Mouse (Mus musculus): ENCODE measurements around the gene Gm28048. TPM values are rescaled to one million over a fixed set of nuclear protein-coding genes. Genes with fewer than 3 reads are reported as not detected.
A peak's percentile ranks its signal among the peaks of the same experiment; 100 is the strongest.

The Gm28048 gene
- total RNA-seq, 2 experiments from 2014 or later, result 1.8 to 2.1 TPM

- intact Hi-C loops (cut with DNase I), result loop anchor here (10.0 kb wide), 1 partner anchor 512 kb away; the partner anchor contains the start of gene Ahsa2
Measured at GRCm38 (mm10) chr11:22982846-22983245, 956 bp upstream of the Gm28048 start.

GRCm38 (mm10) chr11:22981543-22981950, 343 bp downstream of the Gm28048 start:
- intact Hi-C loops (cut with DNase I), result loop anchor here (10.0 kb wide), 1 partner anchor 513 kb away; the partner anchor contains the start of gene Ahsa2
- Histone ChIP-seq H3K4me3 (peak overlapping the region; percentile 96), H3K27ac (peak overlapping the region; percentile 95)
- TF ChIP-seq CTCF (IDR thresholded peaks at IDR 0.05), result no peak
- DNase-seq, result no peak

More at GRCm38 (mm10) chr11:22982846-22983245, 956 bp upstream of the Gm28048 start:
- Histone ChIP-seq H3K4me3 (peak overlapping the region; percentile 96), H3K27ac (peak overlapping the region; percentile 95)
- DNase-seq, result no peak
- no peak for TF ChIP-seq CTCF (IDR thresholded peaks at IDR 0.05)

- no peak for DNase-seq
- peak overlapping the region; percentile 95 for H3K27ac ChIP-seq
- no peak for TF ChIP-seq CTCF (IDR thresholded peaks at IDR 0.05)
- intact Hi-C loops (cut with DNase I), result loop anchor here (10.0 kb wide), 1 partner anchor 514 kb away; the partner anchor contains the start of gene Ahsa2
- H3K4me3 ChIP-seq, result peak overlapping the region; percentile 96
Measured at GRCm38 (mm10) chr11:22981041-22981440, 849 bp downstream of the Gm28048 start.

GRCm38 (mm10) chr11:22979221-22979620, 2.7 kb downstream of the Gm28048 start:
- intact Hi-C loops (cut with DNase I), result loop anchor here (10.0 kb wide), 1 partner anchor 694 kb away; no protein-coding TSS in a partner anchor
- no peak for TF ChIP-seq CTCF (IDR thresholded peaks at IDR 0.05)

GRCm38 (mm10) chr11:22978711-22979110, 3.2 kb downstream of the Gm28048 start:
- no peak for TF ChIP-seq CTCF (IDR thresholded peaks at IDR 0.05)
- no peak overlapping the region for H3K27ac ChIP-seq
- H3K4me3 ChIP-seq, result no peak overlapping the region
- intact Hi-C loops (cut with DNase I), result loop anchor here (10.0 kb wide), 1 partner anchor 694 kb away; no protein-coding TSS in a partner anchor
- DNase-seq, result no peak

More at GRCm38 (mm10) chr11:22979221-22979620, 2.7 kb downstream of the Gm28048 start:
- H3K4me3 ChIP-seq, result no peak overlapping the region
- H3K27ac ChIP-seq, result no peak overlapping the region
- DNase-seq, result no peak

- Histone ChIP-seq H3K4me3 (no peak overlapping the region), H3K27ac (no peak overlapping the region)
- DNase-seq, result no peak
- intact Hi-C loops (cut with DNase I), result loop anchor here (10.0 kb wide), 1 partner anchor 693 kb away; no protein-coding TSS in a partner anchor
- no peak for TF ChIP-seq CTCF (IDR thresholded peaks at IDR 0.05)
Measured at GRCm38 (mm10) chr11:22978215-22978614, 3.7 kb downstream of the Gm28048 start.

- Histone ChIP-seq H3K4me3 (peak overlapping the region; percentile 82), H3K27ac (peak overlapping the region; percentile 93)
- no peak for DNase-seq
- intact Hi-C loops (cut with DNase I), result loop anchor here (10.0 kb wide), 1 partner anchor 689 kb away; no protein-coding TSS in a partner anchor
- no peak for TF ChIP-seq CTCF (IDR thresholded peaks at IDR 0.05)
Measured at GRCm38 (mm10) chr11:22973599-22973998, 8.3 kb downstream of the Gm28048 start.

GRCm38 (mm10) chr11:22972746-22973526, 9.0 kb downstream of the Gm28048 start:
- H3K27ac ChIP-seq, result peak overlapping the region; percentile 93
- intact Hi-C loops (cut with DNase I), result loop anchor here (10.0 kb wide), 1 partner anchor 688 kb away; no protein-coding TSS in a partner anchor
- TF ChIP-seq CTCF (IDR thresholded peaks at IDR 0.05), result no peak

GRCm38 (mm10) chr11:22971835-22972709, 9.8 kb downstream of the Gm28048 start, which contains the start of gene Zrsr1:
Gene Zrsr1 (plus strand): TSS chr11:22972005.
- intact Hi-C loops (cut with DNase I), result loop anchor here (10.0 kb wide), 1 partner anchor 687 kb away; no protein-coding TSS in a partner anchor

More at GRCm38 (mm10) chr11:22972746-22973526, 9.0 kb downstream of the Gm28048 start:
- DNase-seq, result peak; percentile 86
- peak overlapping the region; percentile 82 for H3K4me3 ChIP-seq

GRCm38 (mm10) chr11:22970546-22970945, 11.3 kb downstream of the Gm28048 start:
- H3K4me3 ChIP-seq, result no peak overlapping the region
- no peak overlapping the region for H3K27ac ChIP-seq
- TF ChIP-seq CTCF (IDR thresholded peaks at IDR 0.05), result no peak
- intact Hi-C loops (cut with DNase I), result loop anchor here (10.0 kb wide), 1 partner anchor 686 kb away; no protein-coding TSS in a partner anchor
- DNase-seq, result no peak

More at GRCm38 (mm10) chr11:22971835-22972709, 9.8 kb downstream of the Gm28048 start, which contains the start of gene Zrsr1:
- DNase-seq, result peak; percentile 74
- Histone ChIP-seq H3K27ac (peak within 1 kb of the TSS; percentile 93), H3K4me3 (peak within 1 kb of the TSS; percentile 82)
- TF ChIP-seq CTCF (IDR thresholded peaks at IDR 0.05), result no peak

- DNase-seq, result no peak
- Histone ChIP-seq H3K27ac (no peak overlapping the region), H3K4me3 (no peak overlapping the region)
- intact Hi-C loops (cut with DNase I), result loop anchor here (10.0 kb wide), 1 partner anchor 255 kb away; no protein-coding TSS in a partner anchor
- peak; percentile 66 for TF ChIP-seq CTCF (IDR thresholded peaks at IDR 0.05)
Measured at GRCm38 (mm10) chr11:22969486-22969885, 12.4 kb downstream of the Gm28048 start.

- H3K4me3 ChIP-seq, result no peak overlapping the region
- no peak overlapping the region for H3K27ac ChIP-seq
- intact Hi-C loops (cut with DNase I), result loop anchor here (10.0 kb wide), 1 partner anchor 251 kb away; no protein-coding TSS in a partner anchor
- TF ChIP-seq CTCF (IDR thresholded peaks at IDR 0.05), result peak; percentile 56
- DNase-seq, result peak; percentile 30
Measured at GRCm38 (mm10) chr11:22965503-22965902, 16.4 kb downstream of the Gm28048 start.
